Mouse (Mus musculus): ENCODE measurements around the gene Endov. TPM values are rescaled to one million over a fixed set of nuclear protein-coding genes. Genes with fewer than 3 reads are reported as not detected.

Endov gene
- polyA plus RNA-seq, 1 experiment from 2014 or later, result 24.9 TPM

Other genes starting within 250 kb of the Endov start
- 40.6 and 42.1 TPM in 2 replicates for gene Gaa, start 223.5 kb upstream of the Endov start, polyA plus RNA-seq (2016; fragmentation: Nextera tagmentation; extraction: Ambion mirVana)
- gene Eif4a3, start 191.3 kb upstream of the Endov start, polyA plus RNA-seq (2016; fragmentation: Nextera tagmentation; extraction: Ambion mirVana), result 326 and 341 TPM in 2 replicates
- 0.06 and 0.10 TPM in 2 replicates for gene Card14, start 183.6 kb upstream of the Endov start, polyA plus RNA-seq (2016; fragmentation: Nextera tagmentation; extraction: Ambion mirVana)
- gene Sgsh, start 135.8 kb upstream of the Endov start, polyA plus RNA-seq (2016; fragmentation: Nextera tagmentation; extraction: Ambion mirVana), result 4.6 and 6.5 TPM in 2 replicates
- gene Slc26a11, start 135.8 kb upstream of the Endov start, polyA plus RNA-seq (2016; fragmentation: Nextera tagmentation; extraction: Ambion mirVana), result 4.2 and 6.1 TPM in 2 replicates
- 1.2 TPM in 2 replicates for gene Rnf213, start 98.2 kb upstream of the Endov start, polyA plus RNA-seq (2016; fragmentation: Nextera tagmentation; extraction: Ambion mirVana)
- gene Nptx1, start 56.4 kb downstream of the Endov start, polyA plus RNA-seq (2016; fragmentation: Nextera tagmentation; extraction: Ambion mirVana), result 5.9 and 6.2 TPM in 2 replicates
- 18.3 and 19.0 TPM in 2 replicates for gene Rptor, start 111.6 kb downstream of the Endov start, polyA plus RNA-seq (2016; fragmentation: Nextera tagmentation; extraction: Ambion mirVana)